Mouse (Mus musculus): ENCODE results near the gene Spryd4.
A peak's percentile ranks its signal among the peaks of the same experiment; 100 is the strongest.
"Not testable (repeated sequence)": the region's sequence is repeated elsewhere in the genome, so short reads cannot be mapped to it uniquely, and the experiment has no call there.

The Spryd4 gene

DNA sequence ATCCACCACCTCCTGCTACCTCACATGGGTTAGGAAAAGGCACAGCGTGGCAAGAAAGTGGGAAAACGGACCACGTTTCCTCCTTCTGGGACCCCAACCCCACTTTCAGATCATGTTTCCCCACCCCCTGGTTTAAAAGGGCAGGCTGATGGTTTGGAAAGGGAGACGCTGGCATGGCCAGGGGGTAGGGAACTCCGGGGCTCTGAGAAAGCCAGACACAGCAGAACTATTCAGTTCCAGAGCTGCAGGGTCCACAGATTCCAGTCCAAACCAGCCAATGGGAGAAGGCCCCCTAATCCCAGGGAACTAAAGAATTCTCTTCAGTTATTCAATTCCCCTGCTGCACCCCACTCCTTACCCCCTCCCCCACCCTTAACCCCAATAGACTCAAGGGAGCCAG is 13.5 kb upstream of the Spryd4 start:
- DNase-seq (ENCODE audit: low read depth), result no peak

DNA sequence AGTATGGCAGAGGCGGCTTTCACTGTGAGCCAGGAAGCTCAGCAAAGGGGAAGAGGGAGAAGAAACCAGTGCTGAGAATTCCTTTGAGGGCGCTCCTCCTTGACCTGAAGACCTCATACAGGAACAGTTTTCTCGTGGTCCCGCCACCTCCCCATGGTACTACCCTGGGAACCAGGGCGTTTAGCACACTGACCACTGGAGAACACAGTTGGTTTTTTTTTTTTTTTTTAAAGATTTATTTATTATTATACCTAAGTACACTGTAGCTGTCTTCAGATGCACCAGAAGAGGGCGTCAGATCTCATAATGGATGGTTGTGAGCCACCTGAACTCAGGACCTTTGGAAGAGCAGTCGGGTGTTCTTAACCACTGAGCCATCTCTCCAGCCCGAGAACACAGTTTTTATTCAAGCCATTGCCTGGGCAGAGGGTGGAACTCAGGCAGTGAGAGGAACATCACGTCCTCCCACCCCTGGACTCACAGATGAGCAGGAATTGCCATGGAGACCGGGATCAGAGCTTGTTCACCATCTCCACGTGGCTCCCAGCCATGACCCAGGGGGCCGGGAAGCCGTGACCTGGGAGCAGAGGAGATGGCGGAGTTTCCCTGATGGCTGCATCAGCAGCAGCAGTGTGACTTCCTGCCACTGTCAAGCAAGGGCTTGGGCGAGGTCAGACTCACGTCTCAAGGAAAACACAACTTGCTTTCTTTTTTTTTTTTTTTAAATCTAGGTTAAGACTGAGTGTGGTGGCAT is 10.1 kb upstream of the Spryd4 start:
- peak; percentile 61 for DNase-seq (ENCODE audit: low read depth)

- DNase-seq (ENCODE audit: low read depth), result no peak
These were observed 6.9 kb upstream of the Spryd4 start for GRCm38 (mm10) chr10:128218387-128219117.

GRCm38 (mm10) chr10:128214981-128215380 is 3.4 kb upstream of the Spryd4 start:
- no peak for DNase-seq (ENCODE audit: low read depth)

DNA sequence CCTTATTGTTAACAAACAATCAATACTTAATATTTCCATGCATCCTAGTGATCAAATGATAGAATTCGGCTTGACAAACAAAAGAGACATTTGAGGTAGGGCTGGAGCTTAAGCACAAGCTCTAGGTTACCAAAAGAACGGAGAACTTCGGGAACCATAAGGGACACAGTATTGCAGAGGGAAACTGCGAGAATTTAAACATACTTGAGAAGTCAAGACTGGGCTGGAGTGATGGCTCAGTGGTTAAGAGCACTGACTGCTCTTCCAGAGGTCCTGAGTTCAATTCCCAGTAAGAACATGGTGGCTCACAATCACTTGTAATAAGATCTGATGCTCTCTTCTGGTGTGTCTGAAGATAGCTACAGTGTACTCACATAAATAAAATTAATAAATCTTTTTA is 2.5 kb upstream of the Spryd4 start:
- not testable (repeated sequence) for DNase-seq (ENCODE audit: low read depth)

GRCm38 (mm10) chr10:128212871-128213323 is 1.3 kb upstream of the Spryd4 start:
- peak; percentile 88 for DNase-seq (ENCODE audit: low read depth)

DNA sequence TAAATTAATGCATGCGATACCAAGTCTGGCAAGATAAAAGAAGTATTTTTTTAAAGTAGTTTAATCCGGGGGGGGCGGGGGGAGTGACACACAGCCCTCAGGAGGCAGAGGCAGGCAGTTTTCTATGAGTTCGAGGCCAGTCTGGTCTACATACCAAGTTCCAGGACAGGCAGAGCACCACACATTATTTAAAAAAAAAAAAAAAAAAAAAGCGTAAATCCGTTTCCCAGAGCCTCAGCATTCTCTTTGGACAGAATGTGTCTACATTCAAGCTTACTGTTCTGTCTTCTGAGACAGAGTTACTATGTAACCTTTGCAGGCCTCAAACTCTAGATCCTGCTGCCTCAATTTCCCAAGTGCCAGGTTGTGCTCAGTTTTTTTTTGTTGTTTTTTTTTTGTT is 541 bp upstream of the Spryd4 start:
- DNase-seq (ENCODE audit: low read depth), result no peak

DNA sequence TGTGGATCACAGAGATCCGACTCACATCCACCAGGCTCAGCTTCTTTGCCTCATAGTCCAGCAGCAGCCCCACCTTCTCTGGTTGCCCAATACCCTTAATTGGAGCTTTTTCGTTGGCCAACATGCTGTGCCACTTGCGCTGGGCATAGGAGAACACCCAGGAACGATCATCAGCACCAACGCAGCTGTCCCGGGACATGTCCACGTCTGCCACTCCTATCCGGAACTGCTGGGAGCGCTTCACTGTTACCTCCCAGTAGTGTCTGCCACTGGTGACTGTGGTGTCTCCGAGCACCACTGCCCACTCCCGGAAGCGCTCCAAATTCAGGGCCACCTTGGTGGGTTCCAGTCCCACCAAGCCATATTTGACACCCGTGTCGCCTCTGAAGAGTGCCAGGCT is 653 bp downstream of the Spryd4 start:
- DNase-seq (ENCODE audit: low read depth), result no peak

DNA sequence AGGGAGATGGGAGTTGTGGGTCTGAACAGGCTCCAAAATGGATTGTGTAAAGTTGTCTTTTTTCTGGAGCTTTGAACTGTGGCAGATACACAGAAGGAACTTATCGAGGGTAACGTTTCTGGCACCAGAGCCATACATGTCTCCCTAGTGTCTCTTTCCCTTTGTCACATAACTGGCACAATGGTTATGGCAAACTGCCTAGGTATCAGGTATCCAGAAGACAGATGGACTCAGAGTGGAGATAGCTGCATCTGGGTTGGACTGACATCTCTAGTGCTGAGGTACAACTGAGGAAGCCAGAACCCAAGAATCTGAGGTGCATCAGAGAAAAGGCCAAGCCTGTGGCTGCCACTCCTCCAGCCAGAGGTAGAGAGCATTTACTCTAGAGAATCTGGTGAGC is 1.5 kb downstream of the Spryd4 start:
- no peak for DNase-seq (ENCODE audit: low read depth)

- no peak for DNase-seq (ENCODE audit: low read depth)
These were observed 2.1 kb downstream of the Spryd4 start for GRCm38 (mm10) chr10:128209311-128210009.

GRCm38 (mm10) chr10:128208326-128208725 is 3.3 kb downstream of the Spryd4 start:
- no peak for DNase-seq (ENCODE audit: low read depth)

DNA sequence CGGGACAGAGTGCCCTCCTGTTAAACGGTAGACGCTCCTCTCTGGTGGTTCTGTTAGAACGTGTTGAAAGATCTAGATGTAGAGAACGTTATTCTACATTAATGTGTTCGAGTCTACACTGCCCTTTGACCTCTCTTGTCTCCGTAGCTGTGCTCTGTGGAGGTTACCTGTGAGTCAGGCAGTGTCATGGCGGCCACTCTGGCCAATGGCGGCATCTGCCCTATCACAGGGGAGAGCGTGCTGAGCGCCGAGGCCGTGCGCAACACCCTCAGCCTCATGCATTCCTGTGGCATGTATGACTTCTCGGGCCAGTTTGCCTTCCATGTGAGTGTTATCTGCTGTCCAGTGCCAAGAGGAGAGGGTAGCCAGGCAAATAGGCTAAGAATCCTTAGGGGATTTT is 6.7 kb downstream of the Spryd4 start:
- DNase-seq (ENCODE audit: low read depth), result no peak

GRCm38 (mm10) chr10:128201856-128202255 is 9.8 kb downstream of the Spryd4 start:
- no peak for DNase-seq (ENCODE audit: low read depth)

- DNase-seq (ENCODE audit: low read depth), result peak; percentile 55
These were observed 16.8 kb downstream of the Spryd4 start for GRCm38 (mm10) chr10:128194551-128195461.

DNA sequence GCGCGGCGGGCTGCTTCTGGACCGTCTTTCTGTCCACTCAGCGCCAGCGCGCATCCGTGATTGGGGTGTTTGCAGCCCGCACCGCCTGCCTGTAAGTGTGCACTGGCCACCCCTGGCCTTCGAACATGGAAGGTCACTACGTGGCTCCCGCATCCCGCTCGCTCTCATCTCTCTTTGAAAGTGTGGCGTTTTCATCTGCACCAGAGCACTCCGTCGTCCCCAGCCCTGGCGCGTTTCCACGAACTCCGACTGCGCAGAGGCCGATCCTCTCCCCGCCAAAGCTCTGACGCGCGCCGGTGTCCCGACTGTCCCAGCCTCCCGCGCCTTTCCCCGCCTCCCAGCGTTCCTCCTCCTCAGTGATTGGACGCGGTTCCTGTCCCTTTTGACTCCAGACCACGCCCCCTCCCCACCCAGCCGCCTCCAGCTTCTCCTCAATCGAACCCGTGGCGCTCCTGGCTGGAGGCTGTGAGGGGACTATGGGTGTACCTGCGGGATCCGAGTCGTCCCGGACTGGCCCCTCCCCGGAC is 17.5 kb downstream of the Spryd4 start, which contains the start of gene Gls2:
Gls2 (plus strand) TSS at position 434 of the 527 bp plus-strand sequence.
- DNase-seq (ENCODE audit: low read depth), result peak; percentile 75

DNA sequence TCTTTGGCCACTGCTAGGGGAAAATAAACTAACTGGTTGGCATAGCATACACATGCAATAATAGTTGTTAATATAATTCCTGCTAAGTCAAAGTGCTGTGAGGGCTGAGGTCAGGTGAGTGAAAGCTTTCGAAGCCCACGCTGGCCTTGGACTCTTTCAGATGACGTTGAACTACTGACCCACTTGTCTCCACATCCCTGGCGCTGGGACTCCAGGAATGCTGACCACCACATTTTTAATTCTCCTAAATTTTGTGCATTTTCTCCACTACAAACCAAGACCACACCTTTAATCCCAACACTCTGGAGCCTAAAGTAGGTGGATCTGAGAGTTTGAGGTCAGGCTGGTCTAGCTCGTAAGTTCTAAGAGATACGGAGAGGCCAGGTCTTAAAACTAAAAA is 18.5 kb downstream of the Spryd4 start:
- no peak for DNase-seq (ENCODE audit: low read depth)

GRCm38 (mm10) chr10:128192030-128192766 is 19.4 kb downstream of the Spryd4 start:
- DNase-seq (ENCODE audit: low read depth), result not testable (repeated sequence)

DNA sequence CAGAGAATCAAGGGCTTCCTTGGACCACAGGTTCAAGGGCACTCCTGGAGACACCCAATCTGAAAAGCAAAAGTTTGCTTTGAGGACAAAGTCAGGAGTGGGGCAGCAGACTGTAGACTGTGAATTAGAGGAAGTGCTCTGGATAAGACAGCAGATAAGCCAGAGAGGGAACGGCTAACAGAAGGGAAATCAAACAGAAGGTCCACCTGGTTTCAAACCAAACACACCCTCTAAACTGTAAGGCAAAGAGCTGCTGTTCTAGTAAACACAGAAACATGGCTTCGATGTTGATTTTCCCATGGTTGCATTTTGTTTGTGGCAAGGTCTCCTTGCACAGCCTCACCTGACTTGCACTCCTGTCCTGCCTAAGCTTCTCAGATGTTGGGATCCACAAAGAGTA is 20.1 kb downstream of the Spryd4 start:
- DNase-seq (ENCODE audit: low read depth), result no peak

GRCm38 (mm10) chr10:128188242-128188877 is 23.2 kb downstream of the Spryd4 start:
- peak; percentile 89 for DNase-seq (ENCODE audit: low read depth)

DNA sequence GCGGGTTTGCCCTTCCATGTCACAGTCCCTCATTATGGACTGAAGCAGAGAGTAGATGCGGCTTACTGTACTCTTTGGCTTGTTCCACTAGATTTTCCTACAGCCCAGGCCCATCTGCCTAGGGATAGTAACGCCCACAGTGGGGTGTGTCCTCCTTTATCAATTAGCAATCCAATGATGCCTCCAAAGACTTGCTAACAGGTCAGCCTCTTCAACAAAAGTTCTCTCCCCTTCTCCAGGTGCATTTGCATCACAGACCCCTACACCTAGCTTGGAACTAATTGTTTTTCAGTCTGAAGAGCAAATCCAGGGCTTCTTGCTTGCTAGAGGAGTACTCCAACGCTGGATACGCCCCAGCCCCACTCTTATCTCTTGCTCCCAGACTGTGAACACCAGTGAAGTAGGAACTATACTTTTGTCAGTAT is 24.4 kb downstream of the Spryd4 start:
- no peak for DNase-seq (ENCODE audit: low read depth)

All from naive thymus-derived CD4-positive, alpha-beta T cell, adult 2 months (primary cell).